20 mouse cellular contexts compared by ENCODE assay signal in genomic region chr9:117076785-117077184, GRCm38 (mm10).
A peak's percentile ranks its signal among the peaks of the same experiment; 100 is the strongest.
DNase-seq lines count a peak whose midpoint lies in the region; ATAC-seq and TF ChIP-seq lines count a peak whose summit lies in the region.
"Had no signal": no experiment of that assay in that cellular context is flagged by ENCODE, and none has a peak within 500 bp of the region (broad histone marks: within the 10 kb centered on the region; RNA-seq: fewer than 3 reads in every experiment).

No protein-coding gene starts in this region.

- no peak for TF ChIP-seq EP300 in heart, adult 2 months (IDR thresholded peaks at IDR 0.05; ENCODE audit: insufficient read depth, low read depth, low read length)

- no peak for ATAC-seq in heart, embryonic 13.5 days (ENCODE audit: extremely low read depth, insufficient number of reproducible peaks, low FRiP score, low TSS enrichment)
- no peak for ATAC-seq in neural tube, embryonic 13.5 days (ENCODE audit: low read depth)
- ATAC-seq in erythroblast, adult 5-6 weeks (replicated peaks; ENCODE audit: low FRiP score, poor library complexity, severe bottlenecking) = no peak
- ATAC-seq: forebrain, embryonic 13.5 days had no signal

- no peak overlapping the region for H3K4me3 ChIP-seq in heart, embryonic 13.5 days
- H3K4me3 ChIP-seq in heart, adult 2 months = no peak overlapping the region
- no peak overlapping the region for H3K4me3 ChIP-seq in neural tube, embryonic 13.5 days
- H3K4me3 ChIP-seq in limb, embryonic 10.5 days = no peak overlapping the region
- H3K4me3 ChIP-seq: forebrain, embryonic 13.5 days; hindbrain, embryonic 10.5 days; liver, embryonic 13.5 days; neural tube, embryonic 15.5 days; stomach, embryonic 15.5 days had no signal

- no peak overlapping the region for H3K9ac ChIP-seq in heart, embryonic 13.5 days
- H3K9ac ChIP-seq in heart, adult 2 months (ENCODE audit: low read depth, low read length) = no peak overlapping the region
- H3K9ac ChIP-seq in neural tube, embryonic 13.5 days = no peak overlapping the region
- H3K9ac ChIP-seq: forebrain, embryonic 13.5 days; liver, embryonic 13.5 days; neural tube, embryonic 15.5 days; stomach, embryonic 15.5 days had no signal

- no peak for DNase-seq in heart, adult 2 months
- no peak for DNase-seq in neural tube, embryonic 10.5 days (ENCODE audit: extremely low spot score, low spot score)
- DNase-seq in limb, embryonic 10.5 days (ENCODE audit: low spot score) = no peak
- DNase-seq in yolk sac, embryonic 10.5 days (ENCODE audit: low spot score) = peak; percentile 24
- no peak for DNase-seq in retina, embryonic 14.5 days (ENCODE audit: low spot score)
- DNase-seq: cerebellum, adult 8-10 months; gastrocnemius, postnatal 10 days; kidney, adult 9 months; kidney, postnatal 25 days; liver, embryonic 13.5 days; midbrain, embryonic 14.5 days; right cerebral cortex, postnatal 25 days; thymus, adult 2 months had no signal

- no peaks in the 10 kb centered on the region for H3K9me3 ChIP-seq in heart, embryonic 13.5 days
- H3K9me3 ChIP-seq in neural tube, embryonic 13.5 days = no peaks in the 10 kb centered on the region
- H3K9me3 ChIP-seq in limb, embryonic 10.5 days (replicated peaks) = no peaks in the 10 kb centered on the region
- H3K9me3 ChIP-seq: forebrain, embryonic 13.5 days; hindbrain, embryonic 10.5 days; liver, embryonic 13.5 days; neural tube, embryonic 15.5 days; stomach, embryonic 15.5 days had no signal

- H3K4me1 ChIP-seq in heart, embryonic 13.5 days = peaks cover 28% of the 10 kb centered on the region
- no peaks in the 10 kb centered on the region for H3K4me1 ChIP-seq in heart, adult 2 months (ENCODE audit: control insufficient read depth, insufficient read depth, low read length)
- H3K4me1 ChIP-seq in neural tube, embryonic 13.5 days (replicated peaks) = peaks cover 53% of the 10 kb centered on the region
- peaks cover 56% of the 10 kb centered on the region for H3K4me1 ChIP-seq in limb, embryonic 10.5 days
- H3K4me1 ChIP-seq: liver, embryonic 13.5 days had no signal

- intact Hi-C loops in heart, adult 2 months (cut with DNase I) = no loop called here

- no peak overlapping the region for H3K4me2 ChIP-seq in heart, embryonic 13.5 days
- H3K4me2 ChIP-seq in neural tube, embryonic 13.5 days = no peak overlapping the region
- H3K4me2 ChIP-seq: forebrain, embryonic 13.5 days; liver, embryonic 13.5 days; neural tube, embryonic 15.5 days; stomach, embryonic 15.5 days had no signal

- no peaks in the 10 kb centered on the region for H3K27me3 ChIP-seq in heart, embryonic 13.5 days (replicated peaks)
- no peaks in the 10 kb centered on the region for H3K27me3 ChIP-seq in heart, adult 2 months (ENCODE audit: control insufficient read depth, insufficient read depth, low read length)
- H3K27me3 ChIP-seq in neural tube, embryonic 13.5 days = no peaks in the 10 kb centered on the region
- H3K27me3 ChIP-seq in limb, embryonic 10.5 days (ENCODE audit: low read depth, poor library complexity, severe bottlenecking) = no peaks in the 10 kb centered on the region
- H3K27me3 ChIP-seq: forebrain, embryonic 13.5 days; liver, embryonic 13.5 days; neural tube, embryonic 15.5 days; stomach, embryonic 15.5 days had no signal

- 0 out of 2 replicates have a peak, but pooled peaks cover 5% of the 10 kb centered on the region for H3K36me3 ChIP-seq in heart, embryonic 13.5 days
- H3K36me3 ChIP-seq in heart, adult 2 months (ENCODE audit: control insufficient read depth, insufficient read depth, low read length) = no peaks in the 10 kb centered on the region
- no peaks in the 10 kb centered on the region for H3K36me3 ChIP-seq in neural tube, embryonic 13.5 days
- H3K36me3 ChIP-seq in limb, embryonic 10.5 days = no peaks in the 10 kb centered on the region
- H3K36me3 ChIP-seq: hindbrain, embryonic 10.5 days; liver, embryonic 13.5 days; neural tube, embryonic 15.5 days; stomach, embryonic 15.5 days had no signal

- H3K79me2 ChIP-seq in heart, adult 2 months (replicated peaks; ENCODE audit: control insufficient read depth, insufficient read depth, low read length) = no peaks in the 10 kb centered on the region

- 53% methylated on average over 8 of the region's 8 CpGs for WGBS in heart, embryonic 13.5 days
- 70% methylated on average over 8 of the region's 8 CpGs for WGBS in heart, adult 2 months
- WGBS in neural tube, embryonic 13.5 days = 64% methylated on average over 8 of the region's 8 CpGs
- 62% methylated on average over 8 of the region's 8 CpGs for WGBS in limb, embryonic 10.5 days

- no peak for TF ChIP-seq POLR2A in heart, adult 2 months (IDR thresholded peaks at IDR 0.05; ENCODE audit: insufficient read depth, low read depth, low read length)

- 0 out of 2 replicates have a peak overlapping the region, but pooled peaks have one; percentile 2 for H3K27ac ChIP-seq in heart, embryonic 13.5 days (replicated peaks)
- H3K27ac ChIP-seq in heart, adult 2 months = no peak overlapping the region
- 0 out of 2 replicates have a peak overlapping the region, but pooled peaks have one; percentile 9 for H3K27ac ChIP-seq in neural tube, embryonic 13.5 days (replicated peaks)
- H3K27ac ChIP-seq in limb, embryonic 10.5 days = peak overlapping the region; percentile 78
- H3K27ac ChIP-seq: forebrain, embryonic 13.5 days; hindbrain, embryonic 10.5 days; liver, embryonic 13.5 days; neural tube, embryonic 15.5 days; stomach, embryonic 15.5 days had no signal

- TF ChIP-seq CTCF in heart, adult 2 months (IDR thresholded peaks at IDR 0.05) = no peak
